Mouse (Mus musculus) kidney, adult 2 months (tissue): ENCODE measurements around the gene Kcne1l. TPM values are rescaled to one million over a fixed set of nuclear protein-coding genes. Genes with fewer than 3 reads are reported as not detected.

ENCODE experiments used
- DNase-seq: peaks from one replicate; pipeline ENCODE4 v3.0.0; 2021
- H3K27ac ChIP-seq: fragments of 200-500 bp; 2 replicates; pipeline ENCODE4 v1.5.1; 2012; ENCODE audit warnings: low read depth, low read length, control low read depth, inconsistent platforms; ENCODE audit not compliant: insufficient read depth
- H3K27me3 ChIP-seq: fragments of 200-500 bp; replicated peaks from 2 replicates; pipeline ENCODE4 v1.6.1; 2012; ENCODE audit warnings: mild to moderate bottlenecking, moderate library complexity, low read length, inconsistent platforms; ENCODE audit not compliant: control insufficient read depth, insufficient read depth
- H3K36me3 ChIP-seq: fragments of 200-500 bp; 2 replicates; pipeline ENCODE4 v1.6.1; 2012; ENCODE audit warnings: mild to moderate bottlenecking, moderate library complexity, low read length, inconsistent platforms; ENCODE audit not compliant: control insufficient read depth, insufficient read depth
- H3K4me1 ChIP-seq: fragments of 200-500 bp; 2 replicates; pipeline ENCODE4 v1.6.1; 2011; ENCODE audit warnings: low read length; ENCODE audit not compliant: control insufficient read depth, insufficient read depth
- H3K4me3 ChIP-seq: fragments of 200-500 bp; 2 replicates; pipeline ENCODE4 v1.5.1; 2011; ENCODE audit warnings: mild to moderate bottlenecking, low read depth, low read length, control low read depth; ENCODE audit not compliant: insufficient read depth
- CTCF ChIP-seq: fragments of 200-500 bp; conservative IDR thresholded peaks from 2 replicates; pipeline ENCODE4 v1.5.1; 2011; ENCODE audit warnings: low read depth, mild to moderate bottlenecking, control low read depth, low read length, moderate library complexity, mixed read lengths; ENCODE audit not compliant: insufficient read depth, insufficient read length
- POLR2A ChIP-seq: fragments of 200-500 bp; IDR thresholded peaks from one replicate; pipeline ENCODE4 v1.6.1; 2011; ENCODE audit warnings: low read depth, low read length, control low read depth
- WGBS: fragments of 180-500 bp; shearing (Covaris S2); methylation state at CpG from one replicate; pipeline ENCODE4 v1.1.7; 2018; 5-methylcytosine and 5-hydroxymethylcytosine counted together
- polyA plus RNA-seq: library from polyadenylated mRNA; depleted of rRNA; stranded (reverse); fragments of >200 nt; gene quantifications from 2 replicates; pipeline ENCODE4 v1.2.3, GENCODE M21; 2012; rRNA removed

Kcne1l gene
- polyA plus RNA-seq, result 5.1 and 6.5 TPM in 2 replicates

GRCm38 (mm10) chrX:142305869-142306581 lies at the start of gene Kcne1l:
TSS of gene Kcne1l (minus strand) at chrX:142306294.
- no peak for DNase-seq
- no peaks in the 10 kb centered on the region for H3K27me3 ChIP-seq
- no peak within 1 kb of the TSS for H3K27ac ChIP-seq
- TF ChIP-seq POLR2A (no peak), CTCF (no peak)
- peaks cover 2% of the 10 kb centered on the region for H3K4me1 ChIP-seq
- no peaks in the 10 kb centered on the region for H3K36me3 ChIP-seq
- 17% methylated on average over 24 of the region's 33 CpGs for WGBS
- no peak within 1 kb of the TSS for H3K4me3 ChIP-seq

- H3K4me3 ChIP-seq, result no peak overlapping the region
- no peak for DNase-seq
- no peaks in the 10 kb centered on the region for H3K36me3 ChIP-seq
- no peaks in the 10 kb centered on the region for H3K4me1 ChIP-seq
- 96% methylated on average over 6 of the region's 6 CpGs for WGBS
- TF ChIP-seq POLR2A (no peak), CTCF (no peak)
- no peak overlapping the region for H3K27ac ChIP-seq
- H3K27me3 ChIP-seq, result no peaks in the 10 kb centered on the region
Observed at GRCm38 (mm10) chrX:142336207-142336606, 30.1 kb upstream of the Kcne1l start.

GRCm38 (mm10) chrX:142335502-142335901 lies 29.4 kb upstream of the Kcne1l start:
- TF ChIP-seq CTCF, result no peak
- no peak for TF ChIP-seq POLR2A
- WGBS, result 92% methylated on average over 5 of the region's 5 CpGs
- DNase-seq, result no peak
- Histone ChIP-seq H3K36me3 (no peaks in the 10 kb centered on the region), H3K4me1 (no peaks in the 10 kb centered on the region), H3K4me3 (no peak overlapping the region), H3K27ac (no peak overlapping the region), H3K27me3 (no peaks in the 10 kb centered on the region)

GRCm38 (mm10) chrX:142325760-142326159 lies 19.7 kb upstream of the Kcne1l start:
- no peaks in the 10 kb centered on the region for H3K36me3 ChIP-seq
- H3K4me1 ChIP-seq, result no peaks in the 10 kb centered on the region
- WGBS, result 53% methylated on average over 2 of the region's 2 CpGs
- no peak overlapping the region for H3K27ac ChIP-seq
- TF ChIP-seq POLR2A, result no peak
- TF ChIP-seq CTCF, result no peak
- H3K27me3 ChIP-seq, result no peaks in the 10 kb centered on the region
- peak; percentile 9 for DNase-seq
- H3K4me3 ChIP-seq, result no peak overlapping the region

- Histone ChIP-seq H3K27ac (peak overlapping the region; percentile 85), H3K4me3 (no peak overlapping the region), H3K27me3 (no peaks in the 10 kb centered on the region), H3K4me1 (peaks cover 3% of the 10 kb centered on the region; the same call in 1 of the 2 replicates), H3K36me3 (no peaks in the 10 kb centered on the region)
- DNase-seq, result peak; percentile 59
- no peak for TF ChIP-seq CTCF
- no peak for TF ChIP-seq POLR2A
- 44% methylated on average over 9 of the region's 9 CpGs for WGBS
Observed at GRCm38 (mm10) chrX:142316106-142316505, 10.0 kb upstream of the Kcne1l start.

- no peaks in the 10 kb centered on the region for H3K27me3 ChIP-seq
- DNase-seq, result no peak
- H3K27ac ChIP-seq, result no peak overlapping the region
- H3K4me1 ChIP-seq, result peaks cover 3% of the 10 kb centered on the region; the same call in 1 of the 2 replicates
- no peaks in the 10 kb centered on the region for H3K36me3 ChIP-seq
- WGBS, result 82% methylated on average over 8 of the region's 8 CpGs
- TF ChIP-seq POLR2A (no peak), CTCF (no peak)
- no peak overlapping the region for H3K4me3 ChIP-seq
Observed at GRCm38 (mm10) chrX:142315270-142315669, 9.2 kb upstream of the Kcne1l start.

- 50% methylated on average over 11 of the region's 11 CpGs for WGBS
- Histone ChIP-seq H3K36me3 (no peaks in the 10 kb centered on the region), H3K4me3 (no peak overlapping the region), H3K4me1 (peaks cover 3% of the 10 kb centered on the region; the same call in 1 of the 2 replicates), H3K27me3 (no peaks in the 10 kb centered on the region), H3K27ac (no peak overlapping the region)
- TF ChIP-seq CTCF, result peak; percentile 61
- no peak for TF ChIP-seq POLR2A
- peak; percentile 78 for DNase-seq
Observed at GRCm38 (mm10) chrX:142314307-142315024, 8.4 kb upstream of the Kcne1l start.
